Mouse (Mus musculus): Measurements from ENCODE around the gene Btrc. TPM values are rescaled to one million over a fixed set of nuclear protein-coding genes. Genes with fewer than 3 reads are reported as not detected.

Gene Btrc
- polyA plus RNA-seq, 1 experiment from 2014 or later: 68.2 TPM

GRCm38 (mm10) chr19:45480490-45480889 lies 117.0 kb downstream of the Btrc start:
- ATAC-seq (ENCODE audit: low FRiP score): no peak
- Histone ChIP-seq H3K4me2 (no peak overlapping the region), H3K9ac (replicated peaks) (no peak overlapping the region), H3K9me3 (replicated peaks) (no peaks in the 10 kb centered on the region), H3K4me1 (peaks cover 29% of the 10 kb centered on the region), H3K36me3 (no peaks in the 10 kb centered on the region), H3K27ac (replicated peaks) (no peak overlapping the region), H3K27me3 (replicated peaks) (no peaks in the 10 kb centered on the region), H3K4me3 (replicated peaks) (no peak overlapping the region)
- 76% methylated on average over 2 of the region's 2 CpGs for WGBS

DNA sequence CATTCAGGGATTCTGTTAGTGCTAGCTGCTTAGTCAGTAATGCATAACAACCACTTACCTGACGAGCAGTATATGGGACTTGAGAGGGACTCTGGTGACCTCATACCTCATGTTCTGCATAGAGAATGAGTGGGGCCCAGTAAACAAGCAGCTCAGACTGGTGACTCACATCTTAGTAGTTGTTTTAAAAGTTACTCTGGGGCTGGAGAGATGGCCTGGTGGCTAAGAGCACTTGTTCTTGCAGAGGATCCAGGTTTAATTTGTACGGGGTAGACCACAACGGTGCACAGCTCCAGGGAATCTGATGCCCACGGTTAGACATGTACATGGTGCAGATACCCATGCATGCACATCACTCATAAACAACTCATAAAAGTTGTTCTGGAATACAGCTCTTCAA lies 117.4 kb downstream of the Btrc start:
- Histone ChIP-seq H3K9ac (replicated peaks) (no peak overlapping the region), H3K9me3 (replicated peaks) (no peaks in the 10 kb centered on the region), H3K4me1 (peaks cover 24% of the 10 kb centered on the region), H3K27ac (replicated peaks) (no peak overlapping the region), H3K27me3 (replicated peaks) (no peaks in the 10 kb centered on the region), H3K36me3 (no peaks in the 10 kb centered on the region), H3K4me2 (no peak overlapping the region), H3K4me3 (replicated peaks) (no peak overlapping the region)
- 82% methylated on average over 4 of the region's 4 CpGs for WGBS
- ATAC-seq (ENCODE audit: low FRiP score): no peak

GRCm38 (mm10) chr19:45483470-45483869 lies 119.9 kb downstream of the Btrc start:
- no peaks in the 10 kb centered on the region for H3K9me3 ChIP-seq (replicated peaks)
- H3K4me2 ChIP-seq: no peak overlapping the region
- peaks cover 8% of the 10 kb centered on the region; the same call in 1 of the 2 replicates for H3K4me1 ChIP-seq
- no peak overlapping the region for H3K9ac ChIP-seq (replicated peaks)
- no peak overlapping the region for H3K27ac ChIP-seq (replicated peaks)
- no peak overlapping the region for H3K4me3 ChIP-seq (replicated peaks)
- H3K27me3 ChIP-seq (replicated peaks): no peaks in the 10 kb centered on the region
- no peaks in the 10 kb centered on the region for H3K36me3 ChIP-seq
- 83% methylated on average over 2 of the region's 2 CpGs for WGBS
- no peak for ATAC-seq (ENCODE audit: low FRiP score)

DNA sequence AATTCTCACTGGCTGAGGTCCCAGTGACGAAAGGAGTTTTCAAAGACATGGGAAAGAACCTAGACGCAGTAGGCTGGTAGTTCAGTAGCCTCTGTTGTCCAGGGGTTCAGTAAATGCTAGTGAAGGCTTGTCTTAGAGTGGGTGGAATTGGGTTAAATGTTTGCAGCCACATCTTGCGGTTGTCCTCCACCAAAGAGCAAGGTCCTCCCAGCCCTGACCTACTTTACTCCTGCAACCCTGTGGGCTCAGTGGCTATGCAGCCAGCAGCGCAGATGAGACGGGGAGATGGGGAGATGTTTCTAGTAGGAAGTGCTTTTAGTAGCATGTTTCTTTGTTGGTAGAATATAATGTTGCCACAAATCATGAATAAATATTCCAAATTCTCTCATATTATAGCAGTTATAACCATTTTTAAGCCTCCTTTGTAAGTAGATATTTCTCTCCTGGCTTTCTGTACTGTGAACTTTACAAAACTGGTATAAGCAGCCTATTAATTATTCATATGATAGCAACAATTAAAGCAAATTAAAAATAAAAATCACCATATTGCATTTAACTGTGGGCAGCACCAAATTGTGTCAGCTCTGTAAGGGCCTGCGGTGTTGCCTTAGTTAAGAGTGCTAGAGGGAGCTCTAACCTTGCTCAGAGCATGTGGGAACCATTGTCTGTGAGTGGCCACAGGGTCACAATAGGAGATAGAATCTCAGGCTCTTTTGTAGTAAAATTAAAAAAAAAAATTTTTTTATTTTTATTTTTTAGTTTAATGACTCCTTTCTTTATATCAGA lies 122.9 kb downstream of the Btrc start:
- Histone ChIP-seq H3K4me1 (peaks cover 14% of the 10 kb centered on the region), H3K4me3 (replicated peaks) (no peak overlapping the region), H3K36me3 (no peaks in the 10 kb centered on the region), H3K27me3 (replicated peaks) (no peaks in the 10 kb centered on the region), H3K4me2 (no peak overlapping the region), H3K27ac (replicated peaks) (no peak overlapping the region), H3K9me3 (replicated peaks) (no peaks in the 10 kb centered on the region), H3K9ac (replicated peaks) (no peak overlapping the region)
- 77% methylated on average over 6 of the region's 6 CpGs for WGBS
- no peak for ATAC-seq (ENCODE audit: low FRiP score)

GRCm38 (mm10) chr19:45486992-45487387 lies 123.5 kb downstream of the Btrc start:
- Histone ChIP-seq H3K27me3 (replicated peaks) (no peaks in the 10 kb centered on the region), H3K27ac (replicated peaks) (no peak overlapping the region), H3K4me2 (no peak overlapping the region), H3K36me3 (no peaks in the 10 kb centered on the region), H3K9ac (replicated peaks) (no peak overlapping the region), H3K9me3 (replicated peaks) (no peaks in the 10 kb centered on the region), H3K4me1 (peaks cover 14% of the 10 kb centered on the region), H3K4me3 (replicated peaks) (no peak overlapping the region)
- no peak for ATAC-seq (ENCODE audit: low FRiP score)
- WGBS: 72% methylated on average over 3 of the region's 3 CpGs

DNA sequence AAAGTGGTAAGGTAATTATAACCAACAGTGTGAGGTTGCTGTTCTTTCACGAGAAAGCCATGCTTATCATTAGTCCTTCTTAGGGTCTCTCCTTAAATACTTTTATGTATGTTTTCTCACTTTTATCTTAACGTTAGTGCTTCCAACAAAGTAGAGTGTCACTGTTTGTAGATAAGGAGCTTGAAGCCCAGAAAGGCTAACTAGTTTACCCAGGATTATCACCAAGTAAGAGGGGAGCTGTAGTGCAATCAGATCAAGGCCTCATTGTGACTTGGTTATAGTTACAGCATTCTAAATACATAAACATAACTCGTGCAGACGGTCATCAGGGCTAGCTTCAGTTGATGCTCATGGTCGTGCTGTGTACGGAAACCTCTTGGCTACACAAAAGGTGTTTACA lies 126.4 kb downstream of the Btrc start:
- Histone ChIP-seq H3K36me3 (no peaks in the 10 kb centered on the region), H3K9me3 (replicated peaks) (no peaks in the 10 kb centered on the region), H3K27me3 (replicated peaks) (no peaks in the 10 kb centered on the region), H3K4me2 (no peak overlapping the region), H3K4me1 (peaks cover 33% of the 10 kb centered on the region), H3K27ac (replicated peaks) (no peak overlapping the region), H3K9ac (replicated peaks) (no peak overlapping the region), H3K4me3 (replicated peaks) (no peak overlapping the region)
- WGBS: 72% methylated on average over 6 of the region's 6 CpGs
- ATAC-seq (ENCODE audit: low FRiP score): no peak

DNA sequence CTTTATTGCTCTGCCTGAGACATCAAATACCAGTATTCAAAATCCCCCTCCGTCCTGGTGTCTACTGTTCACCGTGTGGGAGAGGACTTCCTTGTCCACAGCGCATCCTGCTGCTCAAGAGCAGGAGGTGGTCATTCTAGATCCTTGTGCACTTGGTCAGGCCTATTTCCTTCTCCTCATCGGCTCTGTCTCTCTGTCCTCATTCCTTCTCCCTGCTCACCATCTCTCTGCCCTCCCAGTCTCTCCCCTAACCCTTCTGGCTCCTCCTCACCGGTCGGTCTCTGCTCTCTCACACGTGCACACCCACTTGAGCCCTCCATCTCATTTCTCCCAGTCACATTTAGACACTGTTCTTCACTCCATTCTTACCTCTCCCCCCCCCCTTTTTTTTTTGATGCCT lies 127.7 kb downstream of the Btrc start:
- Histone ChIP-seq H3K36me3 (no peaks in the 10 kb centered on the region), H3K27me3 (replicated peaks) (no peaks in the 10 kb centered on the region), H3K4me2 (no peak overlapping the region), H3K27ac (replicated peaks) (no peak overlapping the region), H3K4me3 (replicated peaks) (no peak overlapping the region), H3K9ac (replicated peaks) (no peak overlapping the region), H3K4me1 (peaks cover 36% of the 10 kb centered on the region), H3K9me3 (replicated peaks) (no peaks in the 10 kb centered on the region)
- ATAC-seq (ENCODE audit: low FRiP score): no peak
- WGBS: 46% methylated on average over 7 of the region's 7 CpGs

DNA sequence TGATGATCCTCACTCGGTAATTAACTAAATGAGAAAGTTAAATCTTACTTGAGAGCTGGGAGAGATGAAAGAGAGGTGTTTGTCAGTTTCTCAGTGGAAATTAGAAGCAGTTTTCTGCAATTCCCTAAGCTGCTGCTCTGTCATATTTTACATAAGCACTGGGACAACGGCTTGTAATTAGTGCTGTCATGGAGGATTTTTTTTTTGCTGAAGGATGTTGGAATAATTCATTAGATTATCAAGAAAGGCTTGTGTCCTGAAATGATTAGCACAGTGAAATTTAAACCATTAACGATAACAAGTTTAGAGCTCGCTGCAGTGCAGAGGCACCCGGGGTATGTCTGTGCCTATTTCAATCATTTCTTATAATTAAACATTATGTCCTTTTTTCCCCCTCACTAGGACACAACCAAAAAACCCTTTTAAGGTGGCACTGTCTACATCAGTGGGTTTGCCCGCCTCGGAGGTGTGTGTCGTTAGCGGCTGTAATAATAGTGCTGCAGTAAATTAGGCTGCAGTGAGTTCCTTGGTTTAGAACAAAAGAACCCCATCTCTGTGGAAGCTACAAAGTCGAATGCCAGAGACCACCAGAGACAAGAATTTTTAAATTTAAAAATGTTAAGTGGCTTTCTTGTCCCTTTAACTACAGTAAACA lies 130.7 kb downstream of the Btrc start:
- peak overlapping the region; percentile 63 for H3K27ac ChIP-seq (replicated peaks)
- H3K36me3 ChIP-seq: no peaks in the 10 kb centered on the region
- H3K4me2 ChIP-seq: no peak overlapping the region
- peak; percentile 70 for ATAC-seq (ENCODE audit: low FRiP score)
- H3K9me3 ChIP-seq (replicated peaks): no peaks in the 10 kb centered on the region
- no peak overlapping the region for H3K4me3 ChIP-seq (replicated peaks)
- 19% methylated on average over 10 of the region's 10 CpGs for WGBS
- H3K27me3 ChIP-seq (replicated peaks): no peaks in the 10 kb centered on the region
- peaks cover 35% of the 10 kb centered on the region for H3K4me1 ChIP-seq
- H3K9ac ChIP-seq (replicated peaks): no peak overlapping the region

GRCm38 (mm10) chr19:45505446-45505845 lies 141.9 kb downstream of the Btrc start:
- WGBS: 75% methylated on average over 7 of the region's 7 CpGs
- no peak overlapping the region for H3K4me3 ChIP-seq (replicated peaks)
- H3K4me1 ChIP-seq: no peaks in the 10 kb centered on the region

DNA sequence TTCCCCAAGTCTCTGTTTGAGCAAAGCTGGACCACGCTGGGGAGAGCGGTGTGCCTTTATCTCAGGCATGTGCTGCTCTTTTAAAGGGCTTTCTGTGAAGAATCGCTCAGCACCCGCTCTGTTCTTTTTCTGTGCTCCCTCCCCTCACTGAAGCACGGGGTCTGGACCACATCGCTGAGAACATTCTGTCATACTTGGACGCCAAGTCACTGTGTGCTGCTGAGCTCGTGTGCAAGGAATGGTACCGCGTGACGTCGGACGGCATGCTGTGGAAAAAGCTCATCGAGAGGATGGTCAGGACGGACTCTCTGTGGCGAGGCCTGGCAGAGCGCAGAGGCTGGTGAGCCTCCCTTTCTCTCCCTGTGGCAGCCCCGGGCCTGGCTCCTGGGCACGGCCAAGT lies 144.0 kb downstream of the Btrc start:
- peaks cover 13% of the 10 kb centered on the region for H3K4me1 ChIP-seq
- no peak for ATAC-seq (ENCODE audit: low FRiP score)
- H3K36me3 ChIP-seq: no peaks in the 10 kb centered on the region; the same call in 1 of the 2 replicates
- H3K9me3 ChIP-seq (replicated peaks): no peaks in the 10 kb centered on the region
- H3K4me2 ChIP-seq: no peak overlapping the region
- no peak overlapping the region for H3K4me3 ChIP-seq (replicated peaks)
- H3K27me3 ChIP-seq (replicated peaks): no peaks in the 10 kb centered on the region
- WGBS: 75% methylated on average over 19 of the region's 19 CpGs
- no peak overlapping the region for H3K27ac ChIP-seq (replicated peaks)
- H3K9ac ChIP-seq (replicated peaks): no peak overlapping the region

More at GRCm38 (mm10) chr19:45505446-45505845, 141.9 kb downstream of the Btrc start:
- Histone ChIP-seq H3K36me3 (no peaks in the 10 kb centered on the region; the same call in 1 of the 2 replicates), H3K9me3 (replicated peaks) (no peaks in the 10 kb centered on the region), H3K27ac (replicated peaks) (no peak overlapping the region), H3K4me2 (no peak overlapping the region), H3K27me3 (replicated peaks) (no peaks in the 10 kb centered on the region), H3K9ac (replicated peaks) (no peak overlapping the region)
- ATAC-seq (ENCODE audit: low FRiP score): no peak

DNA sequence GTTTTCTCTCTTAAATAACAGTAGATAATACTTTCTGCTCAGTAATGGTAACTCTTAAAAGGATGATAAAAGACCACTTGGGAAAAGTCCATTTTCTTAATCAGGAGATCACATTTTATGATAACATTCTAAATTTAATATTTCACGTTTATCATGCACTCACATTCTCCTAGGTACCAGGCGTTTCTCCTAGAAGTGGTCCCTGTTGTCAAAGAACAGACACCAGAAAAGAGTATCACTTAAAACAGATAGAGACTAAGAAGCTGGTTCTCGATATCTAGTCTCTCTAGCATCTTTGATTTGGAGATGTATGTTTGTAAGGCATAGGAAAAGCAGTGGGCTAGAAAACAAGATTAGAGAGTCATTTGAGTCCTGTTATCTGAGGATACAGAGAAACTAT lies 147.1 kb downstream of the Btrc start:
- Histone ChIP-seq H3K4me1 (peaks cover 13% of the 10 kb centered on the region), H3K27me3 (replicated peaks) (no peaks in the 10 kb centered on the region), H3K9ac (replicated peaks) (no peak overlapping the region), H3K9me3 (replicated peaks) (no peaks in the 10 kb centered on the region), H3K27ac (replicated peaks) (no peak overlapping the region), H3K4me3 (replicated peaks) (no peak overlapping the region), H3K4me2 (no peak overlapping the region), H3K36me3 (peaks cover 28% of the 10 kb centered on the region)
- WGBS: 72% methylated on average over 3 of the region's 3 CpGs
- ATAC-seq (ENCODE audit: low FRiP score): no peak

- Histone ChIP-seq H3K27ac (replicated peaks) (peak overlapping the region; percentile 43; the same call in 1 of the 2 replicates), H3K36me3 (peaks cover 35% of the 10 kb centered on the region), H3K4me2 (no peak overlapping the region), H3K4me3 (replicated peaks) (no peak overlapping the region), H3K4me1 (peaks cover 13% of the 10 kb centered on the region), H3K9ac (replicated peaks) (no peak overlapping the region), H3K9me3 (replicated peaks) (no peaks in the 10 kb centered on the region), H3K27me3 (replicated peaks) (no peaks in the 10 kb centered on the region)
- ATAC-seq (ENCODE audit: low FRiP score): no peak; the same call in 1 of the 2 replicates
- 39% methylated on average over 4 of the region's 4 CpGs for WGBS
Observed at GRCm38 (mm10) chr19:45511406-45511805, 147.9 kb downstream of the Btrc start.
